Mouse (Mus musculus) neural tube, embryonic 13.5 days (tissue): ENCODE results near the gene Defb6. TPM values are rescaled to one million over a fixed set of nuclear protein-coding genes. Genes with fewer than 3 reads are reported as not detected.

Experiments used
- ATAC-seq: fragments of 200-750 bp; cut with Nextera tagmentation; 2 replicates; pipeline ENCODE4 v1.8.0; 2017; ENCODE audit warnings: low read depth, mild to moderate bottlenecking, moderate TSS enrichment, moderate library complexity
- H3K27ac ChIP-seq: fragments of 300-500 bp; sonication (generic); replicated peaks from 2 replicates; pipeline ENCODE4 v1.5.1; 2015; ENCODE audit warnings: moderate library complexity, mild to moderate bottlenecking, inconsistent platforms
- H3K27me3 ChIP-seq: fragments of 300-500 bp; sonication (generic); 2 replicates; pipeline ENCODE4 v1.6.1; 2015; ENCODE audit warnings: mild to moderate bottlenecking, inconsistent platforms
- H3K36me3 ChIP-seq: fragments of 300-500 bp; sonication (generic); 2 replicates; pipeline ENCODE4 v1.6.1; 2015; ENCODE audit warnings: mild to moderate bottlenecking, inconsistent platforms
- H3K4me1 ChIP-seq: fragments of 300-500 bp; sonication (generic); replicated peaks from 2 replicates; pipeline ENCODE4 v1.6.1; 2015; ENCODE audit warnings: inconsistent platforms
- H3K4me2 ChIP-seq: fragments of 300-500 bp; sonication (generic); 2 replicates; pipeline ENCODE4 v1.6.1; 2015; ENCODE audit warnings: inconsistent platforms, mild to moderate bottlenecking, moderate library complexity
- H3K4me3 ChIP-seq: fragments of 300-500 bp; sonication (generic); 2 replicates; pipeline ENCODE4 v1.5.1; 2015; ENCODE audit warnings: mild to moderate bottlenecking, inconsistent platforms
- H3K9ac ChIP-seq: fragments of 300-500 bp; sonication (generic); 2 replicates; pipeline ENCODE4 v1.6.1; 2015; ENCODE audit warnings: moderate library complexity, mild to moderate bottlenecking, inconsistent platforms
- H3K9me3 ChIP-seq: fragments of 300-500 bp; sonication (generic); 2 replicates; pipeline ENCODE4 v1.6.1; 2016; ENCODE audit warnings: inconsistent platforms
- WGBS: fragments of 180-500 bp; shearing (Covaris S2); methylation state at CpG from one replicate; pipeline ENCODE4 v1.1.7; 2015; 5-methylcytosine and 5-hydroxymethylcytosine counted together
- polyA plus RNA-seq: library from polyadenylated mRNA; unstranded; fragments of >200 nt; fragmentation: Nextera tagmentation; extraction: Ambion mirVana; gene quantifications from 2 replicates; pipeline ENCODE4 v1.2.1, GENCODE M21; 2015

The Defb6 gene
- not detected in 2 replicates for polyA plus RNA-seq

GRCm38 (mm10) chr8:19225161-19225560, at the start of gene Defb6:
Gene Defb6 (plus strand): TSS chr8:19225478.
- no peaks in the 10 kb centered on the region for H3K4me1 ChIP-seq
- H3K27ac ChIP-seq = no peak within 1 kb of the TSS
- H3K4me2 ChIP-seq = no peak within 1 kb of the TSS
- H3K27me3 ChIP-seq = no peaks in the 10 kb centered on the region
- no peak within 1 kb of the TSS for H3K9ac ChIP-seq
- no peak for ATAC-seq
- H3K9me3 ChIP-seq = peaks cover 4% of the 10 kb centered on the region; the same call in 1 of the 2 replicates
- no peaks in the 10 kb centered on the region for H3K36me3 ChIP-seq
- H3K4me3 ChIP-seq = no peak within 1 kb of the TSS
- WGBS = 75% methylated on average over 1 of the region's 1 CpGs

GRCm38 (mm10) chr8:19238101-19238500, 12.8 kb downstream of the Defb6 start:
- Histone ChIP-seq H3K4me2 (no peak overlapping the region), H3K27me3 (no peaks in the 10 kb centered on the region), H3K36me3 (no peaks in the 10 kb centered on the region), H3K9me3 (0 out of 2 replicates have a peak, but pooled peaks cover 6% of the 10 kb centered on the region), H3K4me3 (no peak overlapping the region), H3K9ac (no peak overlapping the region), H3K4me1 (no peaks in the 10 kb centered on the region), H3K27ac (no peak overlapping the region)
- 76% methylated on average over 1 of the region's 1 CpGs for WGBS
- ATAC-seq = no peak

GRCm38 (mm10) chr8:19239616-19240015, 14.3 kb downstream of the Defb6 start, which contains the start of gene Defb46:
Gene Defb46 (plus strand): TSS chr8:19239916.
- ATAC-seq = no peak
- Histone ChIP-seq H3K4me1 (no peaks in the 10 kb centered on the region), H3K36me3 (no peaks in the 10 kb centered on the region), H3K9me3 (peaks cover 7% of the 10 kb centered on the region; the same call in 1 of the 2 replicates), H3K27ac (no peak within 1 kb of the TSS), H3K4me3 (no peak within 1 kb of the TSS), H3K27me3 (no peaks in the 10 kb centered on the region), H3K9ac (no peak within 1 kb of the TSS), H3K4me2 (no peak within 1 kb of the TSS)
- 82% methylated on average over 2 of the region's 2 CpGs for WGBS

- Histone ChIP-seq H3K36me3 (no peaks in the 10 kb centered on the region), H3K9ac (no peak within 1 kb of the TSS), H3K4me2 (no peak within 1 kb of the TSS), H3K9me3 (peaks cover 10% of the 10 kb centered on the region), H3K27me3 (no peaks in the 10 kb centered on the region), H3K4me3 (no peak within 1 kb of the TSS), H3K4me1 (no peaks in the 10 kb centered on the region), H3K27ac (no peak within 1 kb of the TSS)
- 89% methylated on average over 5 of the region's 5 CpGs for WGBS
- ATAC-seq = no peak
These were observed 22.0 kb downstream of the Defb6 start, which contains the start of gene Defb5 for GRCm38 (mm10) chr8:19247280-19247679. Gene Defb5 (plus strand): TSS chr8:19247580.

- Histone ChIP-seq H3K36me3 (no peaks in the 10 kb centered on the region), H3K4me3 (no peak overlapping the region), H3K9ac (no peak overlapping the region), H3K27ac (no peak overlapping the region), H3K9me3 (0 out of 2 replicates have a peak, but pooled peaks cover 3% of the 10 kb centered on the region), H3K27me3 (no peaks in the 10 kb centered on the region), H3K4me1 (no peaks in the 10 kb centered on the region), H3K4me2 (no peak overlapping the region)
- ATAC-seq = no peak
These were observed 32.9 kb downstream of the Defb6 start for GRCm38 (mm10) chr8:19258136-19258535.

GRCm38 (mm10) chr8:19259667-19260066, 34.4 kb downstream of the Defb6 start:
- H3K4me1 ChIP-seq = no peaks in the 10 kb centered on the region
- H3K9me3 ChIP-seq = 0 out of 2 replicates have a peak, but pooled peaks cover 3% of the 10 kb centered on the region
- H3K9ac ChIP-seq = no peak overlapping the region
- no peaks in the 10 kb centered on the region for H3K36me3 ChIP-seq
- no peak overlapping the region for H3K4me2 ChIP-seq
- WGBS = 56% methylated on average over 3 of the region's 3 CpGs
- no peak for ATAC-seq
- no peak overlapping the region for H3K4me3 ChIP-seq
- no peaks in the 10 kb centered on the region for H3K27me3 ChIP-seq
- no peak overlapping the region for H3K27ac ChIP-seq

Other genes with a start within 250 kb of the Defb6 start
- gene Defb40, start 247.2 kb upstream of the Defb6 start, polyA plus RNA-seq = not detected in 2 replicates
- not detected in 2 replicates for gene Defb37, start 234.4 kb upstream of the Defb6 start, polyA plus RNA-seq
- gene Defb38, start 198.9 kb upstream of the Defb6 start, polyA plus RNA-seq = not detected in 2 replicates
- not detected in 2 replicates for gene Defb39, start 160.7 kb upstream of the Defb6 start, polyA plus RNA-seq
- gene Defb12, start 110.6 kb upstream of the Defb6 start, polyA plus RNA-seq = not detected in 2 replicates
- gene Defb34, start 101.7 kb upstream of the Defb6 start, polyA plus RNA-seq = not detected in 2 replicates
- not detected in 2 replicates for gene Gm45826, start 84.7 kb upstream of the Defb6 start, polyA plus RNA-seq
- not detected in 2 replicates for gene Defb14, start 31.1 kb upstream of the Defb6 start, polyA plus RNA-seq
- gene Defb4, start 26.8 kb upstream of the Defb6 start, polyA plus RNA-seq = not detected in 2 replicates
- not detected in 2 replicates for gene Defb46, start 14.4 kb downstream of the Defb6 start, polyA plus RNA-seq
- gene Defb5, start 22.1 kb downstream of the Defb6 start, polyA plus RNA-seq = not detected in 2 replicates
- not detected in 2 replicates for gene Defb3, start 67.9 kb downstream of the Defb6 start, polyA plus RNA-seq
- gene Defb8, start 222.1 kb downstream of the Defb6 start, polyA plus RNA-seq = not detected in 2 replicates